Comparison of ENCODE assay signal across 9 mouse cellular contexts in the genomic region with DNA sequence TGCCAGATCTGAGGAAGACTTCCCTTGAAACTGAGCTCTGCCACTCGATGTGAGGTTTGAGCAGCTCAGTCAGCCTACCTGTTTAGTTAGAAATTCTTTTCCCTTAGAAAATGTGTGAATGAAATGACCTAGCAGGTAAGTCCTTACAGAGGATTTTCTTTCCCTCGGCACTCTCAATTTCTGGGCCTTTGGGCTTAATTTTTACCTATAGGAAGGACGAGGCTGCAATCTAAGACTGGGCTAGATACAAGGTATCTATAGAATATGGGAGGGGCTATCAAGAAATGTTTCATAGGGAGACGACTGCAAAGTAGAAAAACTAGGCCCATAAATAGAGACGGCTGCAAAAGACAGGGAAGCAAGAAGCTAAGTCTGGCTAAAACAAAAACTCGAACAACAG. TPM values are rescaled to one million over a fixed set of nuclear protein-coding genes. Genes with fewer than 3 reads are reported as not detected.
DNase-seq lines count a peak whose midpoint lies in the region; ATAC-seq and TF ChIP-seq lines count a peak whose summit lies in the region.
"Had no signal": no experiment of that assay in that cellular context is flagged by ENCODE, and none has a peak within 500 bp of the region (broad histone marks: within the 10 kb centered on the region; RNA-seq: fewer than 3 reads in every experiment).

No protein-coding gene starts in this region.

- WGBS in heart, adult 2 months: 2% methylated on average over 6 of the region's 6 CpGs
- 13% methylated on average over 6 of the region's 6 CpGs for WGBS in forebrain, embryonic 11.5 days
- 4% methylated on average over 6 of the region's 6 CpGs for WGBS in liver, embryonic 15.5 days (ENCODE audit: insufficient replicate concordance)

- intact Hi-C loops in heart, adult 2 months (cut with DNase I): loop anchor here (5.0 kb wide), 1 partner anchor 249 kb away; a partner anchor contains a TSS

- H3K27ac ChIP-seq in heart, adult 2 months: peak overlapping the region; percentile 83
- H3K27ac ChIP-seq in forebrain, embryonic 11.5 days (ENCODE audit: low read depth, low read length): no peak overlapping the region
- peak overlapping the region; percentile 79 for H3K27ac ChIP-seq in liver, embryonic 15.5 days (replicated peaks)

- no peaks in the 10 kb centered on the region for H3K9me3 ChIP-seq in forebrain, embryonic 11.5 days (ENCODE audit: control insufficient read depth, low read length)
- H3K9me3 ChIP-seq in liver, embryonic 15.5 days (replicated peaks): no peaks in the 10 kb centered on the region

- H3K4me2 ChIP-seq in forebrain, embryonic 11.5 days (ENCODE audit: low read depth, low read length, severe bottlenecking): peak overlapping the region; percentile 79
- H3K4me2 ChIP-seq in liver, embryonic 15.5 days: peak overlapping the region; percentile 84

- H3K4me1 ChIP-seq in heart, adult 2 months (ENCODE audit: control insufficient read depth, insufficient read depth, low read length): no peaks in the 10 kb centered on the region
- no peaks in the 10 kb centered on the region; the same call in 1 of the 2 replicates for H3K4me1 ChIP-seq in forebrain, embryonic 11.5 days (replicated peaks; ENCODE audit: control insufficient read depth, insufficient read depth, low read length)
- peaks cover 21% of the 10 kb centered on the region for H3K4me1 ChIP-seq in liver, embryonic 15.5 days (replicated peaks)

- peak overlapping the region; percentile 92 for H3K4me3 ChIP-seq in heart, adult 2 months
- H3K4me3 ChIP-seq in forebrain, embryonic 11.5 days (ENCODE audit: low read depth, low read length): peak overlapping the region; percentile 65
- H3K4me3 ChIP-seq in liver, embryonic 15.5 days (replicated peaks): peak overlapping the region; percentile 79

- TF ChIP-seq EP300 in heart, adult 2 months (IDR thresholded peaks at IDR 0.05; ENCODE audit: insufficient read depth, low read depth, low read length): no peak

- H3K27me3 ChIP-seq in heart, adult 2 months (ENCODE audit: control insufficient read depth, insufficient read depth, low read length): no peaks in the 10 kb centered on the region
- H3K27me3 ChIP-seq in forebrain, embryonic 11.5 days (ENCODE audit: control insufficient read depth, insufficient read depth, low read length): no peaks in the 10 kb centered on the region
- H3K27me3 ChIP-seq in liver, embryonic 15.5 days: no peaks in the 10 kb centered on the region

- DNase-seq in heart, adult 2 months: no peak
- DNase-seq in heart, postnatal 4 days: no peak
- peak; percentile 33 for DNase-seq in A20 (ENCODE audit: low read depth, low spot score)
- no peak for DNase-seq in forebrain, embryonic 11.5 days (ENCODE audit: low spot score)
- DNase-seq in layer of hippocampus, adult 18-20 months (ENCODE audit: low spot score in 2 of 2): no peak
- DNase-seq in right cerebral cortex, postnatal 10 days (ENCODE audit: low spot score in 2 of 2): no peak
- no peak for DNase-seq in spleen, adult 18-20 months

- H3K36me3 ChIP-seq in heart, adult 2 months (ENCODE audit: control insufficient read depth, insufficient read depth, low read length): peaks cover 2% of the 10 kb centered on the region; the same call in 1 of the 2 replicates
- no peaks in the 10 kb centered on the region for H3K36me3 ChIP-seq in forebrain, embryonic 11.5 days (ENCODE audit: control insufficient read depth, insufficient read depth, low read length)
- peaks cover 17% of the 10 kb centered on the region for H3K36me3 ChIP-seq in liver, embryonic 15.5 days (replicated peaks)

- no peak for TF ChIP-seq CTCF in heart, adult 2 months (IDR thresholded peaks at IDR 0.05)

- no peak for TF ChIP-seq POLR2A in heart, adult 2 months (IDR thresholded peaks at IDR 0.05; ENCODE audit: insufficient read depth, low read depth, low read length)

- no peak for ATAC-seq in forebrain, embryonic 11.5 days (replicated peaks; ENCODE audit: low FRiP score)
- no peak for ATAC-seq in liver, embryonic 15.5 days (ENCODE audit: insufficient read depth)

- H3K79me2 ChIP-seq in heart, adult 2 months (replicated peaks; ENCODE audit: control insufficient read depth, insufficient read depth, low read length): peaks cover 3% of the 10 kb centered on the region; the same call in 1 of the 2 replicates

- H3K9ac ChIP-seq in heart, adult 2 months (ENCODE audit: low read depth, low read length): no peak overlapping the region; the same call in 1 of the 2 replicates
- H3K9ac ChIP-seq in forebrain, embryonic 11.5 days (ENCODE audit: low read length): peak overlapping the region; percentile 77
- H3K9ac ChIP-seq in liver, embryonic 15.5 days: peak overlapping the region; percentile 77

RNA-seq across cellular contexts. Expression of a gene that starts 0.7 kb away (rescaled TPM):
- total RNA-seq in heart, adult 2 months (2021): 10 to 100 TPM; 16.5 to 18.6 TPM
- polyA plus RNA-seq in heart, adult 2 months (2012; rRNA removed): 4.5 and 7.2 TPM in 2 replicates
- total RNA-seq in heart, postnatal 4 days (2021): 10 to 100 TPM; 31.9 to 37.3 TPM
- polyA plus RNA-seq in forebrain, embryonic 11.5 days (2014; fragmentation: Nextera tagmentation; extraction: Ambion mirVana): 174 and 194 TPM in 2 replicates
- polyA plus RNA-seq in liver, embryonic 15.5 days (2015; fragmentation: Nextera tagmentation; extraction: Ambion mirVana): 71.2 and 89.2 TPM in 2 replicates
- 10 to 100 TPM; 13.1 to 14.3 TPM for total RNA-seq in layer of hippocampus, adult 18-20 months (2021)

RNA-seq across cellular contexts. Expression of a gene that starts 0.8 kb away (rescaled TPM):
- 10 to 100 TPM; 12.5 to 14.0 TPM for total RNA-seq in heart, adult 2 months (2021)
- polyA plus RNA-seq in heart, adult 2 months (2012; rRNA removed): 7.3 and 10.6 TPM in 2 replicates
- total RNA-seq in heart, postnatal 4 days (2021): 10 to 100 TPM; 12.5 to 15.2 TPM
- 16.9 and 18.9 TPM in 2 replicates for polyA plus RNA-seq in forebrain, embryonic 11.5 days (2014; fragmentation: Nextera tagmentation; extraction: Ambion mirVana)
- polyA plus RNA-seq in liver, embryonic 15.5 days (2015; fragmentation: Nextera tagmentation; extraction: Ambion mirVana): 16.4 and 17.3 TPM in 2 replicates
- total RNA-seq in layer of hippocampus, adult 18-20 months (2021): 10 to 100 TPM; 32.3 to 34.7 TPM

RNA-seq across cellular contexts. Expression of a gene that starts 0.9 kb away (rescaled TPM):
- total RNA-seq in heart, adult 2 months (2021): under 1 TPM in 1 of 2 experiments, not detected in 1; 0.57 TPM
- polyA plus RNA-seq in heart, adult 2 months (2012; rRNA removed): 1.9 and 2.6 TPM in 2 replicates
- 1 to 10 TPM; 1.1 to 1.4 TPM for total RNA-seq in heart, postnatal 4 days (2021)
- polyA plus RNA-seq in forebrain, embryonic 11.5 days (2014; fragmentation: Nextera tagmentation; extraction: Ambion mirVana): 13.6 and 19.1 TPM in 2 replicates
- polyA plus RNA-seq in liver, embryonic 15.5 days (2015; fragmentation: Nextera tagmentation; extraction: Ambion mirVana): 1.2 and 1.8 TPM in 2 replicates
- 1 to 10 TPM; 3.4 to 5.7 TPM for total RNA-seq in layer of hippocampus, adult 18-20 months (2021)
- total RNA-seq: gastrocnemius, postnatal 10 days had no signal

RNA-seq across cellular contexts. Expression of a gene that starts 49.3 kb away (rescaled TPM):
- total RNA-seq in heart, adult 2 months (2021): 10 to 100 TPM; 15.9 to 19.0 TPM
- 3.2 and 5.0 TPM in 2 replicates for polyA plus RNA-seq in heart, adult 2 months (2012; rRNA removed)
- 10 to 100 TPM; 21.5 to 23.2 TPM for total RNA-seq in heart, postnatal 4 days (2021)
- 25.8 and 27.0 TPM in 2 replicates for polyA plus RNA-seq in forebrain, embryonic 11.5 days (2014; fragmentation: Nextera tagmentation; extraction: Ambion mirVana)
- polyA plus RNA-seq in liver, embryonic 15.5 days (2015; fragmentation: Nextera tagmentation; extraction: Ambion mirVana): 10.6 TPM in 2 replicates
- 10 to 100 TPM; 22.6 to 23.3 TPM for total RNA-seq in layer of hippocampus, adult 18-20 months (2021)
